Mouse (Mus musculus) brain, embryonic 14.5 days (tissue): ENCODE data around the gene Wbp1.

Experiments
- CTCF ChIP-seq: fragments of 200-500 bp; IDR thresholded peaks from 2 replicates; pipeline ENCODE4 v1.5.1; 2012; ENCODE audit warnings: inconsistent platforms, mild to moderate bottlenecking, moderate library complexity, borderline replicate concordance; ENCODE audit not compliant: insufficient read depth, insufficient read length; ENCODE audit errors: extremely low read depth
- POLR2A ChIP-seq: fragments of 200-500 bp; IDR thresholded peaks from 2 replicates; pipeline ENCODE4 v1.6.1; 2012; ENCODE audit warnings: mild to moderate bottlenecking, inconsistent platforms, borderline replicate concordance; ENCODE audit not compliant: poor library complexity, insufficient read depth, insufficient read length, severe bottlenecking; ENCODE audit errors: extremely low read depth

DNA sequence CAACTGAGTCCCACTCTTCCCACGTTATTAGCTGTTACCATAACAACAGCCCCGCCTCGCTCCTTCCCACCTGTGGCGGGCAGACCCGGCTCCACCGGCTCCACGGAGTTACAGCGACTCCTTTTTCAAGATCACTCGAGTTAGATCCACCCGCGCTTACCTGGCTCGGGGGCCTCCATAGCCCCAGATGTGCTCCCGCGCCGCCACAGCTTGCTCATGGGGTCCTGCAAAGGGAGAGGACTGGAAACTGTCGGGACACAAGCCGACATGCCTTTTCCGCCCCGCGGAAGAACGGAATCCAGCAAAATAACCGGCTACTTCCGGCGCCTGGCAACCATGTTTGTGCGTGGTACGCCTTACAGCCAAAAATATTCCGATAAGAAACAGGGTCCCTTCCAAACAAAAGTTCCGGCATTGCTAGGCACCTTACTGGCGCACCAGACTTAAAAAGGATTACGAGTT lies 3.5 kb upstream of the Wbp1 start:
- TF ChIP-seq CTCF: no peak
- peak; percentile 35; the same call in 1 of the 2 replicates for TF ChIP-seq POLR2A
